Mouse (Mus musculus): ENCODE measurements at regions not wholly inside any gene's neighbourhood (a gene's known extent, or its start where the extent isn't known, plus 50 kb on each side); places are given as distances from the start of the nearest gene placed in this dataset.

DNA sequence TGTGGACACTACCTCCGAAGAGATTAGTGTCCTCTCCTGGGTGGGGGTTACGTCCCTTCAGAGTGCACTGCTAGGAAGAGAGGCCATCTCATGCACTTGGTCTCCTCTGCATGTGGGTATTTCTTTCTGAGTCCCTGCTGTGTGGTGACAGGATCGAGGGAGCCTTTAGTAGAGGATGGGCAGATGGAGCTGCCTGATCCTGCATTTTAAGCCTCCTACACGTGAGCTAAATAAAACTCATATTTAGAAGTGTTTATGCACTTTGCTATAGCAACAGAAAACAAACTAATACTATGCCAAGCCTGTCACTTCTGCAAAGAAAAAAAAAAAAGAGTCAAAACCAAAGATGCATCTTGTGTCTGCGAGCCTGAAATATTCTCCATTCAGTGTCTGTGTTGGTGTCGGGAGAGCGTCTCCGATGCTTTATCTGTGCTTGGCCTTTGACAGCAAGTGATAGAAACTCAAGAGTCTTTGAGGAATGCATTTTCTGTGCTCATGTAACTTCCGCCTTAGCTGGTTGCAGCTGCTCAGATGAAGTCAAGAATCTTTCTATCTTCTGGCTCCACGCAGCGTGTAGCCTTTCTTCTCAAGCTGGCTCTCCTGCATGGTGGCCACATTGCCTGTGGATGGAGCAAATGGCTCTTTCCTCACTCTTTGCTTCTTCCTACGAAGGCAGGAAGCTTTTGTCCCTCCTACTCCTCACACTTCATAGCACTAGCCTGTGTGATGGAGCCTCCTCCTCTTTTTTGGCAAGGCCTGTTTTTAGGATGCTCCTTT, 134.8 kb downstream of the Ppp4r2 start:
- Histone ChIP-seq H3K27me3 (ENCODE audit: control insufficient read depth, insufficient read depth, low read length) (no peaks in the 10 kb centered on the region), H3K4me1 (ENCODE audit: control insufficient read depth, insufficient read depth, low read length) (peaks cover 13% of the 10 kb centered on the region; the same call in 1 of the 2 replicates), H3K9me3 (ENCODE audit: control insufficient read depth, low read length) (no peaks in the 10 kb centered on the region), H3K36me3 (ENCODE audit: control insufficient read depth, insufficient read depth, low read length) (no peaks in the 10 kb centered on the region), H3K4me3 (ENCODE audit: low read depth, low read length) (no peak overlapping the region), H3K9ac (replicated peaks; ENCODE audit: low read depth, low read length) (no peak overlapping the region), H3K4me2 (ENCODE audit: low read depth, low read length) (no peak overlapping the region), H3K27ac (ENCODE audit: low read depth, low read length) (no peak overlapping the region)
- WGBS: 87% methylated on average over 12 of the region's 12 CpGs
- ATAC-seq (ENCODE audit: low read depth): no peak

DNA sequence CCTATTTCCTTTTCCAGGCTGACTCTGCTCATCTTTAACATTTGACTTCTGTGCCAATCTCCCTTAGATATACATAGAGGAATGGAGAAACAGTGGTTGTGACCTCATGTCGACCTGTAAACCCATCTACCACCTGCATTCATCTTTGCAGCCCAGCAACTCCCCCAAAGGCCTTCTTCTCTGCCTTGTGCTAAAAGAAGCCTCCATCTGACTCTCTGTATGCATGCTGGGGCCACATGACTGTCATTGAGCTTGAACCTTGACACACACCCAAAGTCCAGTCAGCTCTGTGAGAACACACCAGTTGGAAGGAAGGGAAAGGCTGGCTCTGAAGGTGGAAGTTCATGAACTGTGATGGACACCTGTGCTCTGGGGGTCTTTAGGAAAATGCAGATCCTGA, 135.5 kb downstream of the Ppp4r2 start:
- no peak overlapping the region for H3K9ac ChIP-seq (replicated peaks; ENCODE audit: low read depth, low read length)
- H3K27ac ChIP-seq (ENCODE audit: low read depth, low read length): no peak overlapping the region
- H3K4me1 ChIP-seq (ENCODE audit: control insufficient read depth, insufficient read depth, low read length): peaks cover 13% of the 10 kb centered on the region; the same call in 1 of the 2 replicates
- H3K9me3 ChIP-seq (ENCODE audit: control insufficient read depth, low read length): no peaks in the 10 kb centered on the region
- 72% methylated on average over 1 of the region's 1 CpGs for WGBS
- H3K4me3 ChIP-seq (ENCODE audit: low read depth, low read length): no peak overlapping the region
- no peaks in the 10 kb centered on the region for H3K27me3 ChIP-seq (ENCODE audit: control insufficient read depth, insufficient read depth, low read length)
- ATAC-seq (ENCODE audit: low read depth): no peak
- no peak overlapping the region for H3K4me2 ChIP-seq (ENCODE audit: low read depth, low read length)
- no peaks in the 10 kb centered on the region for H3K36me3 ChIP-seq (ENCODE audit: control insufficient read depth, insufficient read depth, low read length)

DNA sequence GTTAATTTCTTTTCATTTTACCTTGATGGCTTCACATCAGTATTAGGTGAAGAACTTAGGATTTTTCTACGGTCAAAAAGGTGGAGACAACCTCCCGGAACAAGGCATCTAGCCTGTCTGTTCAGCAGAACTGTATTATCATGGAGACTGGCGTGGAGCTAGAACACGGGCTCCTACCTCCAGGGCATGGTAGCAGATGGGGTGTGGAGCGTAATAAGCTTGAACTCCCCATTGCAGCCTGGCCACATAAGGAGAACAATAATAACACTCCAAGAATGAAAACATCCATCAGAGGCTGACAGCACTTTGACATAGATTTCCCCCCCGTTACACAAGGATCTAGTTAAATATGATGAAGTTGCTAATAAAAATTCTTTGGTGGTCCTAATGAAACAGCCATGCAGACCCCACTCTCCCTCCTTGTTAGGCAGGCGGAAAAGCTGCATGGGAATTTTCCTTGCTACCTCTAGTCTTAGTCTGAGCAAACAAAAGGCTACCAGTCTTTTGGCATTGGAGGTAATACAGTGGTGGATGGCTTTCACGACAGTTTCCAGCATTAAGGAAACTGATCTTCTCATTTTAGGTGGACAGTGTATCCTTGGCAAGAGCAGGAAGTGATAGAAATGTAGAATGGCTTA, 137.5 kb downstream of the Ppp4r2 start:
- H3K4me3 ChIP-seq (ENCODE audit: low read depth, low read length): no peak overlapping the region
- H3K4me1 ChIP-seq (ENCODE audit: control insufficient read depth, insufficient read depth, low read length): peaks cover 15% of the 10 kb centered on the region; the same call in 1 of the 2 replicates
- no peaks in the 10 kb centered on the region for H3K27me3 ChIP-seq (ENCODE audit: control insufficient read depth, insufficient read depth, low read length)
- H3K4me2 ChIP-seq (ENCODE audit: low read depth, low read length): no peak overlapping the region
- peak; percentile 88 for ATAC-seq (ENCODE audit: low read depth)
- 34% methylated on average over 8 of the region's 8 CpGs for WGBS
- peak overlapping the region; percentile 18; the same call in 1 of the 2 replicates for H3K27ac ChIP-seq (ENCODE audit: low read depth, low read length)
- H3K9ac ChIP-seq (replicated peaks; ENCODE audit: low read depth, low read length): no peak overlapping the region
- no peaks in the 10 kb centered on the region for H3K36me3 ChIP-seq (ENCODE audit: control insufficient read depth, insufficient read depth, low read length)
- H3K9me3 ChIP-seq (ENCODE audit: control insufficient read depth, low read length): no peaks in the 10 kb centered on the region

DNA sequence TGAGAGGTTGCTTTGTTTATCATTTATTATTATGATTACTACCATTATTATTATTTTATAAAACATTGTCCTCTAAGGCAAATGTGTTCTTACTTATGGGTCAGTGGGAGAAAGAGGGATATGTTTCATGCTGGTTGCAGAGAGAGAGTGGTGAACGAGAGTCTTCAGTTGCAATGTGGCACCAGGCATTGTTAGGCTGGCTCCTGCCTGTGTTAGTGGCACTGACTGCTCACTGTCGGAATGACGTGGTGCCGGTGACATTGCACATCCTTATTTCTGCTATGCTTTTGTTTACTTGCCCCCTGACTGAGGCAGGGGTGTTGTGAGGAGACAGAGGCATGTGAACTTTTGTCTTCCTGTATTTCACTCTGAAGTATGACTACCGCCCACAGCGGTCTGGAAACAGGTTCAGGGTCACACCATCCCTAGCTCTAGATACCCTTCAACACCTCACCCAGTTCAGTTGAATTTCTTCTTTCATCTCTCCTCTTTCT, 138.1 kb downstream of the Ppp4r2 start:
- Histone ChIP-seq H3K9ac (replicated peaks; ENCODE audit: low read depth, low read length) (no peak overlapping the region), H3K36me3 (ENCODE audit: control insufficient read depth, insufficient read depth, low read length) (no peaks in the 10 kb centered on the region), H3K4me3 (ENCODE audit: low read depth, low read length) (no peak overlapping the region), H3K27ac (ENCODE audit: low read depth, low read length) (no peak overlapping the region; the same call in 1 of the 2 replicates), H3K4me1 (ENCODE audit: control insufficient read depth, insufficient read depth, low read length) (peaks cover 20% of the 10 kb centered on the region; the same call in 1 of the 2 replicates), H3K4me2 (ENCODE audit: low read depth, low read length) (no peak overlapping the region), H3K27me3 (ENCODE audit: control insufficient read depth, insufficient read depth, low read length) (no peaks in the 10 kb centered on the region), H3K9me3 (ENCODE audit: control insufficient read depth, low read length) (no peaks in the 10 kb centered on the region)
- 50% methylated on average over 6 of the region's 6 CpGs for WGBS
- ATAC-seq (ENCODE audit: low read depth): peak; percentile 45; the same call in 1 of the 2 replicates

DNA sequence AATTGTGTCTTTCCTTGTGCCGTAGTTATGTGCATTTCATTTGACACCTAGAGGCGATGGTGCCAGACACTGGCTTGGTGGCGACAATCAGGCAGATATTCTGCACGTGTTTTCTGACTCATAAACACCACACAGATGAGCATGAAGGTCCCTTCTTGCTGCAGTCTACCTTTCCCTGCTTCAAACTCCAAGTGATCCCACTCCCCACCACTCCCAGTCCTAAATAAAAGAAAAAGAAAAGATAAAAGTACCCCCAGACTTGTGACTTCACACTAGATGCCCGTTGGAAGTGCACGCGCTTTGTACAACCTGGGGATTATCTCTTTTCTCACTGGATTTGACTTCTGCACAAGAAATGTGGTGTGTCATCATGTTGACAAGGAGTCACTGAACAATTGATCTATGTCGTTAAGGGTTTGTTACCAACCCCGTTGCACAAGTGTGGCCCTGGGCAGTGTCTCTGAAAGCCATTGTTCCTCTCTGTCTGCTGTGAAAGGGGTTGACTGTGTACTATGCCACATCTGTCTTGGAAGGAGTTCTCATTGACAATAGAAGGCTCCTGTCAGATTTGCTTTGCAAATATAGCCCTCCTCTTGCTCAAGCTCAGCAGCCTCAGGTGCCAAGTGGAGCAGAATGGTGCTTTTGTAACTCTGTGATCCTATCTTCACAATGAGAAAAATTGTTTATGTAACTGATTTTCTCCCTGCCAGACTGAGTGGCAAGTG, 140.1 kb downstream of the Ppp4r2 start:
- Histone ChIP-seq H3K9ac (replicated peaks; ENCODE audit: low read depth, low read length) (no peak overlapping the region), H3K4me1 (ENCODE audit: control insufficient read depth, insufficient read depth, low read length) (peaks cover 32% of the 10 kb centered on the region; the same call in 1 of the 2 replicates), H3K4me2 (ENCODE audit: low read depth, low read length) (no peak overlapping the region), H3K36me3 (ENCODE audit: control insufficient read depth, insufficient read depth, low read length) (no peaks in the 10 kb centered on the region), H3K9me3 (ENCODE audit: control insufficient read depth, low read length) (no peaks in the 10 kb centered on the region), H3K27ac (ENCODE audit: low read depth, low read length) (no peak overlapping the region), H3K27me3 (ENCODE audit: control insufficient read depth, insufficient read depth, low read length) (no peaks in the 10 kb centered on the region), H3K4me3 (ENCODE audit: low read depth, low read length) (no peak overlapping the region)
- WGBS: 71% methylated on average over 9 of the region's 9 CpGs
- no peak for ATAC-seq (ENCODE audit: low read depth)

DNA sequence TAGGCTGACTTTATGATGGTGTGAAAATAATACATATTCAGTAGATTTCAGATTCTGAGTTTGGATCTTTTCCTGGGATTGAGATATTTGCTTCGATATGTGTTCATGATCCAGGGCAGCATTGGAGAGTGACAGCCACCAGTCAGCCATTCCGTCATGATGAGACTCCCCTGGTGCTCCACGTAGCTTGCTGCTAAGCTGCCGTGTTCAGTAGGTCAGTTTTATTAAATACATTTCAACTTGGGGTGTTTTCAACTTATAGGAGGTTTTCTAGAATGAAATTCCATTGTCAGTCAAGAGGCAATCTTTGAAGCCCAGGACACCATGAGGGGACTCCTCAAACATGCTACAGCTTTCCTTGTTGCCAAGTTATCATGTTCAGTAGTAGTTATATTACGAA, 141.3 kb downstream of the Ppp4r2 start:
- H3K4me2 ChIP-seq (ENCODE audit: low read depth, low read length): no peak overlapping the region
- H3K27ac ChIP-seq (ENCODE audit: low read depth, low read length): no peak overlapping the region
- no peaks in the 10 kb centered on the region for H3K36me3 ChIP-seq (ENCODE audit: control insufficient read depth, insufficient read depth, low read length)
- H3K4me3 ChIP-seq (ENCODE audit: low read depth, low read length): no peak overlapping the region
- no peak for ATAC-seq (ENCODE audit: low read depth)
- peaks cover 32% of the 10 kb centered on the region; the same call in 1 of the 2 replicates for H3K4me1 ChIP-seq (ENCODE audit: control insufficient read depth, insufficient read depth, low read length)
- 94% methylated on average over 5 of the region's 5 CpGs for WGBS
- H3K9me3 ChIP-seq (ENCODE audit: control insufficient read depth, low read length): no peaks in the 10 kb centered on the region
- H3K9ac ChIP-seq (replicated peaks; ENCODE audit: low read depth, low read length): no peak overlapping the region
- no peaks in the 10 kb centered on the region for H3K27me3 ChIP-seq (ENCODE audit: control insufficient read depth, insufficient read depth, low read length)

DNA sequence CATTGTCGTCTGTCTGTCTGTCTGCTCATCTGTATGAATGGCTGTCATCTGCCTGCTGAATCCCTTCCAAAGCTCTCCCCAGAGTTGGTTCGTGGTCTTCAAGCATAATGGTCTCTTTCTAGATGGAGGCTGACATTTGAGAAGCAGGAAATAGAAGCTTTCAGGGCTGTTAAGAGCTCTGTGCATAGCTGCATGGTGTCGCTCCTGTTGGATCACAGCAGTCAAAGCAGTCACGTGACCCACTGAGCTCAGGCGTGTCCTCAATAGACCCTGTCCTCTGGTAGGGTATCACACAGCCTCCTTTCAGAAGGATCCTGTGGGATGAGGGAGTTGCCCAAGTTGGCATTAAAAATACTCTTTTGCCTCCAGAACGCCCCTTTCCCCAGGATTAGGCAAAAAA, 142.4 kb downstream of the Ppp4r2 start:
- WGBS: 46% methylated on average over 6 of the region's 6 CpGs
- Histone ChIP-seq H3K4me2 (ENCODE audit: low read depth, low read length) (no peak overlapping the region), H3K9me3 (ENCODE audit: control insufficient read depth, low read length) (no peaks in the 10 kb centered on the region), H3K36me3 (ENCODE audit: control insufficient read depth, insufficient read depth, low read length) (no peaks in the 10 kb centered on the region), H3K4me1 (ENCODE audit: control insufficient read depth, insufficient read depth, low read length) (peaks cover 30% of the 10 kb centered on the region; the same call in 1 of the 2 replicates), H3K27ac (ENCODE audit: low read depth, low read length) (no peak overlapping the region), H3K27me3 (ENCODE audit: control insufficient read depth, insufficient read depth, low read length) (no peaks in the 10 kb centered on the region), H3K9ac (replicated peaks; ENCODE audit: low read depth, low read length) (no peak overlapping the region), H3K4me3 (ENCODE audit: low read depth, low read length) (no peak overlapping the region)
- ATAC-seq (ENCODE audit: low read depth): no peak

DNA sequence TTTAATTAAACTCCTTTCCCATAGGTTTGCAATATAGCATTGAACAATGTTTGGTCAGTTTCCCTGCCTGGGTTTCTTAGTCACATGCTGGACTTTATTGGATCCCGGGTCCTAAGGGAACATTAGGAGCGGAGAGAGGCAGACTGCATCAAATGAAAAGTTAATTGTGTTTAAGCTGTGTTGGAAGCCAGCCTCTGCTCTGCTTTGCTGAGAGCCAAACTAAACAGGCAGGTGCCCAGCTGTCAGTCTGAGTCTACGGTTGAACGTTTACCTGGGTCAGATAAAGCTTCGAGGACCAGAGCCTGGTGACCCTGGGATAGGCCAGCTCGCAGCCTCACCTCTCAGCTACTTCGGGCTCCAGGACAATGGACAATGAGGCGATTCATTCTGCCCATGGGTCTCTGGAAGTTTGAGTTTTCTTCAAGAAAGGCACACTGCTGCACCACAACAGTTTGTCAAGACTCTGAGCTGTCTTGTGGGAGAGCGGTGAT, 143.8 kb downstream of the Ppp4r2 start:
- H3K27me3 ChIP-seq (ENCODE audit: control insufficient read depth, insufficient read depth, low read length): no peaks in the 10 kb centered on the region
- no peak overlapping the region for H3K27ac ChIP-seq (ENCODE audit: low read depth, low read length)
- no peaks in the 10 kb centered on the region for H3K36me3 ChIP-seq (ENCODE audit: control insufficient read depth, insufficient read depth, low read length)
- no peak overlapping the region for H3K9ac ChIP-seq (replicated peaks; ENCODE audit: low read depth, low read length)
- ATAC-seq (ENCODE audit: low read depth): peak; percentile 68; the same call in 1 of the 2 replicates
- 34% methylated on average over 9 of the region's 9 CpGs for WGBS
- H3K4me3 ChIP-seq (ENCODE audit: low read depth, low read length): no peak overlapping the region
- no peaks in the 10 kb centered on the region for H3K9me3 ChIP-seq (ENCODE audit: control insufficient read depth, low read length)
- peak overlapping the region; percentile 6; the same call in 1 of the 2 replicates for H3K4me2 ChIP-seq (ENCODE audit: low read depth, low read length)
- H3K4me1 ChIP-seq (ENCODE audit: control insufficient read depth, insufficient read depth, low read length): peaks cover 20% of the 10 kb centered on the region; the same call in 1 of the 2 replicates

All from neural tube, embryonic 14.5 days (tissue).